Mouse (Mus musculus) neural tube, embryonic 15.5 days (tissue): ENCODE measurements around the gene Zbtb44. TPM values are rescaled to one million over a fixed set of nuclear protein-coding genes. Genes with fewer than 3 reads are reported as not detected.

Experiments used
- ATAC-seq: fragments of 200-750 bp; cut with Nextera tagmentation; 2 replicates; pipeline ENCODE4 v1.8.0; 2017; ENCODE audit warnings: mild to moderate bottlenecking, moderate TSS enrichment, moderate library complexity; ENCODE audit not compliant: low FRiP score
- H3K27ac ChIP-seq: fragments of 300-500 bp; sonication (generic); replicated peaks from 2 replicates; pipeline ENCODE4 v1.5.1; 2015; ENCODE audit warnings: mild to moderate bottlenecking, inconsistent platforms
- H3K27me3 ChIP-seq: fragments of 300-500 bp; sonication (generic); replicated peaks from 2 replicates; pipeline ENCODE4 v1.6.1; 2015; ENCODE audit warnings: inconsistent platforms
- H3K36me3 ChIP-seq: fragments of 300-500 bp; sonication (generic); 2 replicates; pipeline ENCODE4 v1.6.1; 2015; ENCODE audit warnings: inconsistent platforms
- H3K4me1 ChIP-seq: fragments of 300-500 bp; sonication (generic); 2 replicates; pipeline ENCODE4 v1.6.1; 2015; ENCODE audit warnings: inconsistent platforms
- H3K4me2 ChIP-seq: fragments of 300-500 bp; sonication (generic); 2 replicates; pipeline ENCODE4 v1.6.1; 2015; ENCODE audit warnings: inconsistent platforms, mild to moderate bottlenecking, moderate library complexity
- H3K4me3 ChIP-seq: fragments of 300-500 bp; sonication (generic); replicated peaks from 2 replicates; pipeline ENCODE4 v1.5.1; 2015; ENCODE audit warnings: mild to moderate bottlenecking, inconsistent platforms
- H3K9ac ChIP-seq: fragments of 300-500 bp; sonication (generic); replicated peaks from 2 replicates; pipeline ENCODE4 v1.6.1; 2015; ENCODE audit warnings: mild to moderate bottlenecking, inconsistent platforms
- H3K9me3 ChIP-seq: fragments of 300-500 bp; sonication (generic); replicated peaks from 2 replicates; pipeline ENCODE4 v1.6.1; 2016; ENCODE audit warnings: inconsistent platforms
- WGBS: fragments of 180-500 bp; shearing (Covaris S2); methylation state at CpG from one replicate; pipeline ENCODE4 v1.1.7; 2015; ENCODE audit warnings: mixed read lengths; 5-methylcytosine and 5-hydroxymethylcytosine counted together
- polyA plus RNA-seq: library from polyadenylated mRNA; unstranded; fragments of >200 nt; fragmentation: Nextera tagmentation; extraction: Ambion mirVana; gene quantifications from 2 replicates; pipeline ENCODE4 v1.2.1, GENCODE M21; 2015

The Zbtb44 gene
- polyA plus RNA-seq, 1 experiment from 2014 or later, result 3.5 TPM

- no peak for ATAC-seq
- H3K27me3 ChIP-seq, result no peaks in the 10 kb centered on the region
- WGBS, result 42% methylated on average over 11 of the region's 11 CpGs
- H3K4me3 ChIP-seq, result no peak overlapping the region
- 0 out of 2 replicates have a peak, but pooled peaks cover 3% of the 10 kb centered on the region for H3K4me1 ChIP-seq
- no peaks in the 10 kb centered on the region for H3K9me3 ChIP-seq
- H3K9ac ChIP-seq, result no peak overlapping the region
- no peak overlapping the region for H3K27ac ChIP-seq
- H3K36me3 ChIP-seq, result no peaks in the 10 kb centered on the region
- H3K4me2 ChIP-seq, result no peak overlapping the region
These were observed 88.3 kb downstream of the Zbtb44 start for GRCm38 (mm10) chr9:31118520-31119298.

GRCm38 (mm10) chr9:31119405-31119804 lies 89.0 kb downstream of the Zbtb44 start:
- no peak overlapping the region for H3K9ac ChIP-seq
- no peaks in the 10 kb centered on the region for H3K27me3 ChIP-seq
- no peak for ATAC-seq
- no peaks in the 10 kb centered on the region for H3K9me3 ChIP-seq
- no peak overlapping the region for H3K27ac ChIP-seq
- 0 out of 2 replicates have a peak, but pooled peaks cover 3% of the 10 kb centered on the region for H3K4me1 ChIP-seq
- no peaks in the 10 kb centered on the region for H3K36me3 ChIP-seq
- H3K4me2 ChIP-seq, result no peak overlapping the region
- WGBS, result 76% methylated on average over 5 of the region's 5 CpGs
- H3K4me3 ChIP-seq, result no peak overlapping the region

- Histone ChIP-seq H3K36me3 (no peaks in the 10 kb centered on the region), H3K9ac (no peak overlapping the region), H3K4me3 (no peak overlapping the region), H3K4me2 (no peak overlapping the region), H3K27me3 (no peaks in the 10 kb centered on the region), H3K4me1 (0 out of 2 replicates have a peak, but pooled peaks cover 3% of the 10 kb centered on the region), H3K27ac (no peak overlapping the region), H3K9me3 (no peaks in the 10 kb centered on the region)
- ATAC-seq, result no peak
- 50% methylated on average over 11 of the region's 11 CpGs for WGBS
These were observed 89.6 kb downstream of the Zbtb44 start for GRCm38 (mm10) chr9:31119882-31120532.

GRCm38 (mm10) chr9:31120533-31120915 lies 90.1 kb downstream of the Zbtb44 start:
- H3K4me2 ChIP-seq, result no peak overlapping the region
- no peak overlapping the region for H3K9ac ChIP-seq
- H3K9me3 ChIP-seq, result no peaks in the 10 kb centered on the region
- no peaks in the 10 kb centered on the region for H3K27me3 ChIP-seq
- no peak overlapping the region for H3K4me3 ChIP-seq
- no peak overlapping the region for H3K27ac ChIP-seq
- no peak for ATAC-seq
- H3K36me3 ChIP-seq, result no peaks in the 10 kb centered on the region
- 51% methylated on average over 4 of the region's 4 CpGs for WGBS
- H3K4me1 ChIP-seq, result 0 out of 2 replicates have a peak, but pooled peaks cover 3% of the 10 kb centered on the region

- Histone ChIP-seq H3K27ac (no peak overlapping the region), H3K9ac (no peak overlapping the region), H3K4me1 (0 out of 2 replicates have a peak, but pooled peaks cover 3% of the 10 kb centered on the region), H3K4me3 (no peak overlapping the region), H3K9me3 (no peaks in the 10 kb centered on the region), H3K36me3 (no peaks in the 10 kb centered on the region), H3K27me3 (no peaks in the 10 kb centered on the region), H3K4me2 (no peak overlapping the region)
- WGBS, result 66% methylated on average over 13 of the region's 13 CpGs
- ATAC-seq, result no peak
These were observed 92.1 kb downstream of the Zbtb44 start for GRCm38 (mm10) chr9:31122464-31123030.

Other genes with a start within 250 kb of the Zbtb44 start
- gene Adamts15, start 108.2 kb upstream of the Zbtb44 start, polyA plus RNA-seq, result 5.8 and 7.0 TPM in 2 replicates
- 2.6 and 3.1 TPM in 2 replicates for gene Adamts8, start 88.1 kb upstream of the Zbtb44 start, polyA plus RNA-seq
- gene St14, start 101.2 kb downstream of the Zbtb44 start, polyA plus RNA-seq, result 0.42 and 9.7 TPM in 2 replicates
- 450 and 456 TPM in 2 replicates for gene Aplp2, start 181.2 kb downstream of the Zbtb44 start, polyA plus RNA-seq
- 6.4 and 7.3 TPM in 2 replicates for gene Prdm10, start 249.9 kb downstream of the Zbtb44 start, polyA plus RNA-seq